Mouse (Mus musculus): ENCODE measurements at regions not wholly inside any gene's neighbourhood (a gene's known extent, or its start where the extent isn't known, plus 50 kb on each side); places are given as distances from the start of the nearest gene placed in this dataset.

DNA sequence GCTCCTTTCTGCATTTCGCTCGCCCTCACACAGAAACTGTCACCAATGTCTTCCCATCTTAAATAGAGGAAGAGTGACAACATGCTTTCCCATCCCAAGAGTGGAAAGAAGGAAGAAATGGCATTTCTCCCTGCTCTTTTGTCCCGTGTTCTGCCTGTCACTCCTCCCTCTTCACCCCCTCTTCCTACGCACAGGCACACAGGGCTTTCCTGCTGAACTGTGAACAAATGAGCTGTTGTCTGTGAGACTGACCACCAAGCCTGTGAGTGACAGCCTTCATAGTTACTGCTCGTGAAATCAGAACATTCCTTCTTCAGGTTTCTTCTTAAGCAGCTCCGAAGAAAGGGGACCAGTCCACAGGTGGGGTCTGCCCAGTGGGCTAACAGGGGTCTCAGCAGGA is 1134.8 kb upstream of the Gulo start:
- 70% methylated on average over 6 of the region's 6 CpGs for WGBS
- Histone ChIP-seq H3K27ac (ENCODE audit: control insufficient read depth, insufficient read depth, low read depth, low read length, poor library complexity) (no peak overlapping the region), H3K4me3 (replicated peaks; ENCODE audit: control insufficient read depth, low read depth, low read length) (no peak overlapping the region), H3K4me1 (ENCODE audit: control insufficient read depth, insufficient read depth, low read length) (no peaks in the 10 kb centered on the region)
- TF ChIP-seq CTCF (IDR thresholded peaks at IDR 0.05; ENCODE audit: control insufficient read depth, insufficient read depth, low read length) (no peak), POLR2A (IDR thresholded peaks at IDR 0.05; ENCODE audit: borderline replicate concordance, control insufficient read depth, low read depth, low read length) (no peak)

DNA sequence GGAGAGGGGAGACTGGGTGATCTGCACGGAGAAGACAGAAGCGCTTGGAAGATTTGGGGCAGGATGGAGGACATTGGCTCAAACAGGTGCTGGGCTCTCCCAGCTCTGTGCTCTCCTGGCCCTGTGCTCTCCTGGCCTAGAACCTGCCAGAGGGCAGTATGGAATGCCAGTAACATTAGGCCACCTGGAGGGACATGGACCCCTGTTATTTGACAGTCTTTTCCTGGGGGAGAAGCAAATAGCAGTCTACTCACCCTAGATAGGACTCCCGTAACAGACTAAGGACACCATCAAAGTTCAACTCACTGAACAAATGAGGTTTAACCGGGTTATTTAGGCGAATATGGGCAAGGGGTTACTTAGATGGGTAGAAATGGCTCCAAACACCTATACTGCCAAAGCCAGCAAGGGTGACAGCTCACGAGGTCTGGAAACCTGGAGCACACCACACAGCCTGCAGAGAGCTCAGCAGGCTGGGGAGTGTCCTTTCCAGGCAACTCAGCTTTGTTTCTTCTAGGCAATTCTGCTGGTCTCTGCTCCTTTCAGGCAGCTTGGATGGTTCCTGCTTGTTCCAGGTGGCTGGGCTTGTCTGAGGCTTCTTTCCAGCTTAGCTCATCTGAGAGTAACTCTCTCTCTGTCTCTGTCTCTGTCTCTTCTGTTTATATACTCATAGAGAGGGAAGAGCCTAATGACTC is 1133.7 kb upstream of the Gulo start:
- WGBS: 80% methylated on average over 6 of the region's 6 CpGs

GRCm38 (mm10) chr14:67141581-67142441 is 1132.8 kb upstream of the Gulo start:
- Histone ChIP-seq H3K4me1 (ENCODE audit: control insufficient read depth, insufficient read depth, low read length) (no peaks in the 10 kb centered on the region), H3K27ac (ENCODE audit: control insufficient read depth, insufficient read depth, low read depth, low read length, poor library complexity) (no peak overlapping the region), H3K4me3 (replicated peaks; ENCODE audit: control insufficient read depth, low read depth, low read length) (no peak overlapping the region)
- WGBS: 32% methylated on average over 15 of the region's 15 CpGs
- no peak for TF ChIP-seq CTCF (IDR thresholded peaks at IDR 0.05; ENCODE audit: control insufficient read depth, insufficient read depth, low read length)
- TF ChIP-seq POLR2A (IDR thresholded peaks at IDR 0.05; ENCODE audit: borderline replicate concordance, control insufficient read depth, low read depth, low read length): no peak

More for the DNA sequence above, 1133.7 kb upstream of the Gulo start:
- no peak for TF ChIP-seq POLR2A (IDR thresholded peaks at IDR 0.05; ENCODE audit: borderline replicate concordance, control insufficient read depth, low read depth, low read length)
- no peak for TF ChIP-seq CTCF (IDR thresholded peaks at IDR 0.05; ENCODE audit: control insufficient read depth, insufficient read depth, low read length)
- no peaks in the 10 kb centered on the region for H3K4me1 ChIP-seq (ENCODE audit: control insufficient read depth, insufficient read depth, low read length)
- no peak overlapping the region for H3K27ac ChIP-seq (ENCODE audit: control insufficient read depth, insufficient read depth, low read depth, low read length, poor library complexity)
- no peak overlapping the region for H3K4me3 ChIP-seq (replicated peaks; ENCODE audit: control insufficient read depth, low read depth, low read length)

DNA sequence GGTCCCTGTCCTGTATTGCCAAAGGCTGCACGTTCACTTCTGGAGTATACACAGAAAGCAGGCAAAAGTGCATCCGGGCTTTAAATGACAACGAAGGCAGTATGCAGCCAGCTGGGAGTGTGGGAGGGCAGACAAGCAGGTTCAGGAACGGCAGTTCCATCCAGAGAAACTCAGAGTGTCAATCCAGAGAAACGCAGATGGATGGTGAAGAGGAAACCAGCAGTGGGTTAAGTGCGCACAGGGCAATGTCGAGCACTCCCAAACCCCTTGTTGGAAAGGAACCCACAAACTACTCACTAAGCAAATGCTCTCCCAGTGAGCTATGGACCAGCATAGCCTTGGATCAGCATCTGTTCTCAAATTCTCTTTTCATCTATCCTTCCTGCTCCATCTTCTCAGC is 1132.1 kb upstream of the Gulo start:
- Histone ChIP-seq H3K4me1 (ENCODE audit: control insufficient read depth, insufficient read depth, low read length) (no peaks in the 10 kb centered on the region), H3K27ac (ENCODE audit: control insufficient read depth, insufficient read depth, low read depth, low read length, poor library complexity) (no peak overlapping the region), H3K4me3 (replicated peaks; ENCODE audit: control insufficient read depth, low read depth, low read length) (no peak overlapping the region)
- WGBS: 72% methylated on average over 7 of the region's 7 CpGs
- TF ChIP-seq POLR2A (IDR thresholded peaks at IDR 0.05; ENCODE audit: borderline replicate concordance, control insufficient read depth, low read depth, low read length) (no peak), CTCF (IDR thresholded peaks at IDR 0.05; ENCODE audit: control insufficient read depth, insufficient read depth, low read length) (no peak)

- no peaks in the 10 kb centered on the region for H3K4me1 ChIP-seq (ENCODE audit: control insufficient read depth, insufficient read depth, low read length)
- no peak for TF ChIP-seq CTCF (IDR thresholded peaks at IDR 0.05; ENCODE audit: control insufficient read depth, insufficient read depth, low read length)
- TF ChIP-seq POLR2A (IDR thresholded peaks at IDR 0.05; ENCODE audit: borderline replicate concordance, control insufficient read depth, low read depth, low read length): no peak
- no peak overlapping the region for H3K4me3 ChIP-seq (replicated peaks; ENCODE audit: control insufficient read depth, low read depth, low read length)
- H3K27ac ChIP-seq (ENCODE audit: control insufficient read depth, insufficient read depth, low read depth, low read length, poor library complexity): no peak overlapping the region
Observed at GRCm38 (mm10) chr14:67139674-67140073, 1130.7 kb upstream of the Gulo start.

DNA sequence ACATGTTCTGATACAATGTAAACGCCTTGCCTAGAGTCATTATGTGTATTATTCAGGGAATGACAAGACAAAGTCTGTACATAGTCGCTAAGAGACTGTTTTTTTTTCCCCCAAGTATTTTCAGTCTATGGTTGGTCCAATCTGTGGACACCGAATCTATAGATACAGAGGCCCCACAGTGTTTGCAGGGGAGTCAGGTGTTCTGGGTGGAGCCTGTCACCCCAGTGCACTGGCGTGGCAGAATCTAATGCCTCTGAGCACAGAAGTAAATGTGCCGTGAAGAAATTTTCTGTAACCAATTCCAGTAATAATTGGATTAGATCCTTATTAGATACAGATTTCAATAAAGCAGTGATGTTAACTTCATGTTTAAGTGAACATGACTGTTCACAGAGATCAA is 1130.1 kb upstream of the Gulo start:
- Histone ChIP-seq H3K4me3 (replicated peaks; ENCODE audit: control insufficient read depth, low read depth, low read length) (no peak overlapping the region), H3K4me1 (ENCODE audit: control insufficient read depth, insufficient read depth, low read length) (no peaks in the 10 kb centered on the region), H3K27ac (ENCODE audit: control insufficient read depth, insufficient read depth, low read depth, low read length, poor library complexity) (no peak overlapping the region)
- TF ChIP-seq CTCF (IDR thresholded peaks at IDR 0.05; ENCODE audit: control insufficient read depth, insufficient read depth, low read length): no peak
- TF ChIP-seq POLR2A (IDR thresholded peaks at IDR 0.05; ENCODE audit: borderline replicate concordance, control insufficient read depth, low read depth, low read length): no peak
- WGBS: 74% methylated on average over 5 of the region's 5 CpGs

DNA sequence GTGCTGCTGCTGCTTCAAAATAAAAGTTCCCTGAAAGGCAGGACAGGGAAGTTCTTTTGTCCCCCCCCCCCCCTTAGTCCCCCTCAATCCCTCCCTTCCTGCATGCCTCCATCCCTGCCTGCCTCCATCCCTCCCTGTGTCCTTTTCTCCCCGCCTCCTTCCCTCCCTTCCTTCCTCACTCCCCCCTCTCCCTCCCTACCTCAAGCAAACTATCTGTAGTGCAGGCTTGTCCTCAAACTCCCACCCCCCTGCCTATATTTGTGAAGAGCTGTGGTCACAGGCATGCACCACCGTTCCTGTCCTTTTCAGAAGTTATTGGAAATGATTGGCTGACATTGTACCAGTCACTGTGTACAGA is 1127.1 kb upstream of the Gulo start:
- no peak overlapping the region for H3K4me3 ChIP-seq (replicated peaks; ENCODE audit: control insufficient read depth, low read depth, low read length)
- no peak for TF ChIP-seq CTCF (IDR thresholded peaks at IDR 0.05; ENCODE audit: control insufficient read depth, insufficient read depth, low read length)
- TF ChIP-seq POLR2A (IDR thresholded peaks at IDR 0.05; ENCODE audit: borderline replicate concordance, control insufficient read depth, low read depth, low read length): no peak
- H3K4me1 ChIP-seq (ENCODE audit: control insufficient read depth, insufficient read depth, low read length): no peaks in the 10 kb centered on the region
- no peak overlapping the region for H3K27ac ChIP-seq (ENCODE audit: control insufficient read depth, insufficient read depth, low read depth, low read length, poor library complexity)
- WGBS: 29% methylated on average over 2 of the region's 2 CpGs

GRCm38 (mm10) chr14:67135221-67136140 is 1126.5 kb upstream of the Gulo start:
- Histone ChIP-seq H3K27ac (ENCODE audit: control insufficient read depth, insufficient read depth, low read depth, low read length, poor library complexity) (no peak overlapping the region), H3K4me1 (ENCODE audit: control insufficient read depth, insufficient read depth, low read length) (no peaks in the 10 kb centered on the region), H3K4me3 (replicated peaks; ENCODE audit: control insufficient read depth, low read depth, low read length) (no peak overlapping the region)
- 43% methylated on average over 18 of the region's 18 CpGs for WGBS
- TF ChIP-seq POLR2A (IDR thresholded peaks at IDR 0.05; ENCODE audit: borderline replicate concordance, control insufficient read depth, low read depth, low read length): no peak
- no peak for TF ChIP-seq CTCF (IDR thresholded peaks at IDR 0.05; ENCODE audit: control insufficient read depth, insufficient read depth, low read length)

Data from bone marrow, adult 2 months (tissue).